Mouse (Mus musculus) small intestine, adult 2 months (tissue): Measurements from ENCODE around the gene Pdxk. TPM values are rescaled to one million over a fixed set of nuclear protein-coding genes. Genes with fewer than 3 reads are reported as not detected.

Experiments used
- H3K27ac ChIP-seq: fragments of 200-500 bp; 2 replicates; pipeline ENCODE4 v1.5.1; 2012; ENCODE audit warnings: low read depth, low read length, control low read depth, inconsistent platforms; ENCODE audit not compliant: insufficient read depth
- H3K27me3 ChIP-seq: fragments of 200-500 bp; 2 replicates; pipeline ENCODE4 v1.6.1; 2012; ENCODE audit warnings: mild to moderate bottlenecking, moderate library complexity, low read length, inconsistent platforms; ENCODE audit not compliant: control insufficient read depth, insufficient read depth
- H3K36me3 ChIP-seq: fragments of 200-500 bp; 2 replicates; pipeline ENCODE4 v1.6.1; 2012; ENCODE audit warnings: mild to moderate bottlenecking, low read length, control low read depth, inconsistent platforms; ENCODE audit not compliant: control insufficient read depth, insufficient read depth
- H3K4me1 ChIP-seq: fragments of 200-500 bp; 2 replicates; pipeline ENCODE4 v1.6.1; 2012; ENCODE audit warnings: low read length, inconsistent platforms, mixed read lengths; ENCODE audit not compliant: control insufficient read depth, insufficient read depth, insufficient read length
- H3K4me3 ChIP-seq: fragments of 200-500 bp; 2 replicates; pipeline ENCODE4 v1.5.1; 2012; ENCODE audit warnings: low read depth, mild to moderate bottlenecking, control low read depth, inconsistent platforms, low read length, moderate library complexity
- CTCF ChIP-seq: fragments of 200-500 bp; IDR thresholded peaks from 2 replicates; pipeline ENCODE4 v1.5.1; 2012; ENCODE audit warnings: low read depth, mild to moderate bottlenecking, control low read depth, inconsistent platforms, low read length, moderate library complexity, mixed read lengths; ENCODE audit not compliant: insufficient replicate concordance, insufficient read length; ENCODE audit errors: extremely low read depth
- POLR2A ChIP-seq: fragments of 200-500 bp; IDR thresholded peaks from 2 replicates; pipeline ENCODE4 v1.6.1; 2012; ENCODE audit warnings: low read depth, mild to moderate bottlenecking, control low read depth, inconsistent platforms, low read length, moderate library complexity
- WGBS: fragments of 180-500 bp; shearing (Covaris S2); methylation state at CpG from one replicate; pipeline ENCODE4 v1.1.7; 2018; 5-methylcytosine and 5-hydroxymethylcytosine counted together
- polyA plus RNA-seq: library from polyadenylated mRNA; depleted of rRNA; stranded (reverse); fragments of >200 nt; gene quantifications from 2 replicates; pipeline ENCODE4 v1.2.3, GENCODE M21; 2012

Pdxk gene
- polyA plus RNA-seq, 1 experiment = 38.7 TPM

DNA sequence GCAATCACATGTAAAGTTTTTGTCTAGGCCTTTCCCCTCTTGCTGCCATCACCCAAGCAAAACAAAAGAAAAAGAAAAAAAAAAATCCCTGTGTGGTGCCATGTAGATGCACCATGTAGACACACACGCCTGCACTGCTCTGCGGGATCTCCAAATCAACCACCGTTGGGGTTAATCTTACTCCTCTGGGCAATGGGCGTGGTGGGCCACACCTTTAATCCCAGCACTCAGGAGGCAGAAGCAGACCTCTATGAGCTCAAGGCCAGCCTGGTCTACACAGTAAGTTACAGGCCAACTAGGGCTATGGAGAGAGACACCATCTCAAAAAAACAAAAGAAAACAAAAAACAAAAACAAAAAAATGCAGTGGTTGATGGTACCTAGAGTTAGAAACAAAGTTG is 57.6 kb downstream of the Pdxk start:
- 72% methylated on average over 4 of the region's 4 CpGs for WGBS
- Histone ChIP-seq H3K36me3 (peaks cover 71% of the 10 kb centered on the region), H3K4me1 (no peaks in the 10 kb centered on the region), H3K4me3 (no peak overlapping the region), H3K27me3 (no peaks in the 10 kb centered on the region), H3K27ac (no peak overlapping the region)
- no peak for TF ChIP-seq CTCF
- no peak for TF ChIP-seq POLR2A

DNA sequence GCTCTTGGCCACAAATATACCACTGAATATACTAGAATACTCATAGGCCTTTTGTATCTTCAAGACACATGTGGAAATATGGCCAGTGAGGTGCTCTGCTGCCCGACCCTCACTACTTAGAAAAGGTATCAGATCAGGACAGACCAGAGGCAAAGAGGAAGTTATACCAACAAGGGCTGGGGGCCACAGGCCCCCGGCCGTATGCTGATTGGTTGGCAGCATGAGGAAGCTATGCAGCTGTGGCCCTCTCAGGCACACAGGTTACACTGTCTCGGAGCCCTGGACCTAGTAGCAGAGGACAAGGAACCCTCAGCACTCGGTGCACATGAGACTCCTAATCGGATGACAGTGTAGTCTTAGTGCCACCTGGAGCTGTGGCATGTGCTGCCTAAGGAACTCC is 58.6 kb downstream of the Pdxk start:
- 82% methylated on average over 6 of the region's 6 CpGs for WGBS

DNA sequence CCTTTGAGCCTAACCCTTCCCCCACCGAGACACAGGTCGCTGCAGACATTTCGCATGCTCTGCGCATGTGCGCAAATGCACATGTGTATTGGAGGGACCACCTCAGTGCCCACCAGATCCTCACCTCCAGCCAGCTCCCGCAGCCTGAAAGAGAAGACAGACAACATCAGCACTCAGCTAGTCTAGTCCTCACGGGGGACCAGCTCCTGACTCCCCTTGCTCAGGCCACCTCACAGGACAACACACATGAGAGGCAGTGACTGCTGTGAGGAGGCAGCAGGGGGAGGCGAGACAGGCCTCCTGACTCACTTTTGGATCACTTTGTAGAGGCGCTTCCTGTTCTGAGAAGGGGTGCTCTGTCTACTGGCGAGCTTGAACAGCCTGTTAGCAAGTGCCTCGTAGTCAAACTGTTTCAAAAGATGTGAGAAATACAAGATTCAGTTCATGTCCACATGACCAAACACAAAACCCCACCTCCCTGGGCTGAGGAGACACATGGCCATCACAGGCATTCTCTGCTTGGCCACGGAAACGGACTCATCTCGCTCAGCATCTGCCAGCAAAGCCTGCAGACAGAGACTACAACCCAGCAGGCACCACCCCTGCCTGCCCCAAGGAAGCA is 62.4 kb downstream of the Pdxk start:
- Histone ChIP-seq H3K27me3 (no peaks in the 10 kb centered on the region), H3K27ac (no peak overlapping the region), H3K4me1 (no peaks in the 10 kb centered on the region), H3K36me3 (peaks cover 66% of the 10 kb centered on the region), H3K4me3 (no peak overlapping the region)
- WGBS = 91% methylated on average over 14 of the region's 14 CpGs
- TF ChIP-seq POLR2A = no peak
- TF ChIP-seq CTCF = no peak

More for the DNA sequence above, 58.6 kb downstream of the Pdxk start:
- Histone ChIP-seq H3K27ac (no peak overlapping the region), H3K4me1 (no peaks in the 10 kb centered on the region), H3K27me3 (no peaks in the 10 kb centered on the region), H3K36me3 (peaks cover 80% of the 10 kb centered on the region), H3K4me3 (no peak overlapping the region)
- TF ChIP-seq CTCF (no peak), POLR2A (no peak)

DNA sequence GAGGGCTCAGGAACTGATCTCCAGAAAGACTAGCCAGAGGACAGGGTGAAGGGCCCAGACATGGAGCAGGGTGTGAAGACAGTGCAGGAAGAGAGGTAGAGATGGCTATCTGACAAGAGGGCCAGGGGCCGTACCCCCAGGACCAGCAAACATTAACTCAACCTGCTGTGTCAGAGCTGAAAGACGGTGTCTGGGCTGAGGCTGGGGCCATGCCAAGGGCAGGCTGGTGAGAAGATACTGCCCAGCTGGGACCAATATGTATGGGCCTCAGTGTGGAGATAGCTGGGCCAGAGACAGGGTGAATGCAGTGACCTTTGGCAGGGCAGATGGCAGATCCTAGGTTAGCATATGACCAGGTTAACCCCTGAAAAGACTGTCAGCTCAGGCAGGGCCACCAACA is 63.6 kb downstream of the Pdxk start:
- no peak for TF ChIP-seq POLR2A
- TF ChIP-seq CTCF = no peak
- Histone ChIP-seq H3K27me3 (no peaks in the 10 kb centered on the region), H3K4me1 (no peaks in the 10 kb centered on the region), H3K27ac (no peak overlapping the region), H3K4me3 (no peak overlapping the region), H3K36me3 (peaks cover 54% of the 10 kb centered on the region)
- 88% methylated on average over 2 of the region's 2 CpGs for WGBS

DNA sequence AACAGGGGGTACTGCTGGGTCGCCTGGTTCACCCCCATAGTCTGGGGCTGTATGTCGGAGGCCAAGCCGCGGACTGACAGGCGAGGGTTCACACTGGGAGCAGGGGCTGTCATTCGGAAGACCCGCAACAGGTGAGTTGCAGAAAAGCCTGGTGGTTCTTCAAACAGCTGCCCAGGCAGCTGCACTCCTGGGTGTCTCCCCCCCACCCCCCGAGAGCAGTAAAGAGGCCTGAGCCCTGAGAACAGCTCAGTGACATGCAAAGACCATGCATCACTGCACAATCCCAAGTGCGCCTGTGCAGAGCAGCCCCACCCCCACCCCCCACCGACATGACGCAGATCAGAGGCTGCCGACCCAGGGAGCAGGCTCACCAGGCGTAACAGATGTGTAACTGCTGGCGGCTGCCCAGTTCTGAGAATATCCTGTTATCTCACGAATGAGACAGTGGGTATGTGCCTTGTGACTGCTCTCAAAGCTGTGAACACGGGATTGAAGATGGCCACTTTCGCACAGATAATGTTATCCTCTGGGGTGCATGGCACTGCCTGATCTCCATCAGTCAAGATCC is 65.6 kb downstream of the Pdxk start:
- WGBS = 50% methylated on average over 17 of the region's 17 CpGs
- TF ChIP-seq POLR2A (no peak), CTCF (no peak)
- H3K27ac ChIP-seq = no peak overlapping the region

GRCm38 (mm10) chr10:78396625-78396885 is 68.2 kb downstream of the Pdxk start:
- no peak overlapping the region for H3K4me3 ChIP-seq
- no peaks in the 10 kb centered on the region for H3K4me1 ChIP-seq
- no peak for TF ChIP-seq POLR2A
- no peak for TF ChIP-seq CTCF
- 54% methylated on average over 4 of the region's 4 CpGs for WGBS
- no peaks in the 10 kb centered on the region for H3K27me3 ChIP-seq
- H3K27ac ChIP-seq = no peak overlapping the region
- peaks cover 12% of the 10 kb centered on the region for H3K36me3 ChIP-seq

More for the DNA sequence above, 65.6 kb downstream of the Pdxk start:
- H3K36me3 ChIP-seq = peaks cover 37% of the 10 kb centered on the region
- no peaks in the 10 kb centered on the region for H3K27me3 ChIP-seq
- no peak overlapping the region for H3K4me3 ChIP-seq
- no peaks in the 10 kb centered on the region for H3K4me1 ChIP-seq

GRCm38 (mm10) chr10:78395819-78396624 is 68.8 kb downstream of the Pdxk start:
- no peaks in the 10 kb centered on the region for H3K27me3 ChIP-seq
- no peak overlapping the region for H3K27ac ChIP-seq
- WGBS = 14% methylated on average over 17 of the region's 17 CpGs
- H3K4me3 ChIP-seq = no peak overlapping the region
- TF ChIP-seq POLR2A (no peak), CTCF (peak; percentile 92)
- H3K4me1 ChIP-seq = no peaks in the 10 kb centered on the region
- H3K36me3 ChIP-seq = peaks cover 8% of the 10 kb centered on the region

DNA sequence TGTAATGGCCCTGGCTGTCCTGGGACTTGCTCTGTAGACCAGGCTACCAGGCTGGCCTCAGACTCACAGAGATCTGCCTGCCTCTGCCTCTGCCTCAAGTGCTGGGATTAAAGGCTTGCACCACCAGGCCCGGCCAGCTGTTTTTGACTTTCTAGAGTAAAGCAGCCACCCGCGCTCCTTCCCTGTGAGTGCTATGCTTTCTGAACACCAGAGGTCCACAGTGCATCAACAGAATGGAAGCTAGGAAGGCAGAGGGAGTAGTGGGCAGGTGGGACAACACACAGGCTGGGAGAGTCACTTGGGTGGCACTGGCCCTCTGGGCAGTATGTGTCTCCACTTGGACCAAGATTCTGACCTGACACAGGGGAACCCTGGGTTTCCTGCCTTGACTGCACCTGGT is 69.4 kb downstream of the Pdxk start:
- Histone ChIP-seq H3K4me1 (no peaks in the 10 kb centered on the region; the same call in 1 of the 2 replicates), H3K27me3 (no peaks in the 10 kb centered on the region), H3K36me3 (peaks cover 4% of the 10 kb centered on the region), H3K4me3 (no peak overlapping the region), H3K27ac (no peak overlapping the region)
- 94% methylated on average over 3 of the region's 3 CpGs for WGBS
- no peak for TF ChIP-seq CTCF
- TF ChIP-seq POLR2A = no peak
